Mouse (Mus musculus) thymus, adult 2 months (tissue): ENCODE results near the gene Wwox.

Experiments
- CTCF ChIP-seq: fragments of 200-500 bp; IDR thresholded peaks from 2 replicates; pipeline ENCODE4 v1.5.1; 2012; ENCODE audit warnings: mild to moderate bottlenecking, control low read depth, low read length, moderate library complexity, borderline replicate concordance; ENCODE audit not compliant: control insufficient read depth, poor library complexity, insufficient read depth; ENCODE audit errors: extremely low read depth
- POLR2A ChIP-seq: fragments of 200-500 bp; IDR thresholded peaks from 2 replicates; pipeline ENCODE4 v1.6.1; 2012; ENCODE audit warnings: mild to moderate bottlenecking, low read length, control low read depth, moderate library complexity; ENCODE audit not compliant: control insufficient read depth, poor library complexity, insufficient read depth; ENCODE audit errors: extremely low read depth

DNA sequence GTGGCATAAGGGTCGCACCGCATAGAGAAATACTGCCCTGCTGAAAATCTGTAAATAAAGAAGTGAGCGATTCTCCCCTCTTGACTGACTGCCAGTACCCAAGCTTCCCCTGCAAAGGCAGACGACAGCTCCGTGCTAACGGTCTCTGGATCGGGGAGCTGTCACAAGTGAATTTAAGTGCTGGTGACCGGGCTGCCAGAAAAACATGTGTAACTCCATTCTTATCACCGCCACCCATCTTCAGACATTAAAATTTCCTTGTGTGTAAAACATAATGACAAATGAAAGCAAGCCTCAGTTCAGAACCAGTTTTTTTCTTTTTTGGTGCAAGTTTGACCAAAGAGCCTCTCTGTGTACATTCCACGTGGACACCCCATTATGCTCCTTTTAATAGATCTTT, 242.7 kb downstream of the Wwox start:
- no peak for TF ChIP-seq CTCF
- no peak for TF ChIP-seq POLR2A
